Mouse (Mus musculus): ENCODE data around the gene Mid1.

Gene Mid1

DNA sequence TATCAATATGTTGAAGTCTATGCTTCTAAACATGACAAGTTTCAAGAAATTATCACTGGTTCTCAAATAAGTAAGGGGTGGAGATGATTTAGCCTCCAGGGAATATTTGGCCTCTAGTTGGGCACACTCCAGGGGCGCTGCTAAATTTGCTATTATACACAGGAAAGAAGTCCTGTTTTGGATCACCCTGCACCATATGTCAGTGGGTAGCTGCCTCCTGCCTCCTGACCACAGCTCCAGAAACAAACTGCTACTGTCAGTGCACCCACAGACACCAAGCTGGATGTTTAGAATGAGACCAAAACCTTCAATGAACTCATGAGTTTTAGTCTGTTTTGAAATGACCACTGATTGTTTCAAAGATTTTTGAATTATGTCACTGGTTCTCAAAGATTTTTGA, 128.7 kb downstream of the Mid1 start:
- DNase-seq (ENCODE audit: low read depth, low spot score), result no peak

DNA sequence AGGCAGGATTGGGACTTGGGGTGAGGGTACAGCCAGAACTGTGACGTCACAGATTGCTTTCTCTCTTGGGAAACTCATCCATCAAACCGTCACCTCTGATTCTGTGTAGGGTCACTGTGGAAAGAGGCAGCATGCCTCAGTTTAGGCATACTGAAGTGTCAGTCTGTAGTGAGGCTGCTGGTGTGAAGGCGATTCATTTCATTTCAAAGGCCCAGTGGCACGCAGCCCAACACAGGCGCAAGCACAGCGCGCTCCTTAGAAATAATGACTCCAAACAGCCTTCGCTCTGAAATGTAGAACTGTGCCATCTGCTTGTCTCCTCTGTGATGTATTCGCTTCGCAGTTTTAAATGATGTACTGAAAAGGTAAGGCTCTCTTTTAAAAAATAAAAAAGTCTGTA, 141.9 kb downstream of the Mid1 start:
- peak; percentile 32 for DNase-seq (ENCODE audit: low read depth, low spot score)

DNA sequence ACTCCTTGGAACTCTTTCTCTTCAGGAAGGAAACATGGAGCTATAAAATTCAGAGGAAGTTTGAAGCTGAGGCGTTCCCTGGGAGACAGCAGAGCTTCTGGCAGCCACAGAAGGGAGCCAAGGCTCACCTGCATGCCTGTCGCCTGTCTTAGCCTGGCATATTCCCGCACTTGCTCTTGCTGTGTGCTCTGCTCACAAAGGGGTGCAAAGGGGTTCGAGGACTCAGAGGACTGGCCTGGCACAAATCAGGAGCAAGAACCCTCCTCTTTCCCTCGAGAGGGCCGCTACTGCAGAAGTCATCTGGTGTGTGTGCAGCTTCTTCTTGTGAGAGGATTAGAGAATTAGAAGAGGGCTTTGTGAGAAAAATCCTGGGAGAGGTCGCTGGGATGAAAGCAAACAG, 142.7 kb downstream of the Mid1 start:
- no peak for DNase-seq (ENCODE audit: low read depth, low spot score)

DNA sequence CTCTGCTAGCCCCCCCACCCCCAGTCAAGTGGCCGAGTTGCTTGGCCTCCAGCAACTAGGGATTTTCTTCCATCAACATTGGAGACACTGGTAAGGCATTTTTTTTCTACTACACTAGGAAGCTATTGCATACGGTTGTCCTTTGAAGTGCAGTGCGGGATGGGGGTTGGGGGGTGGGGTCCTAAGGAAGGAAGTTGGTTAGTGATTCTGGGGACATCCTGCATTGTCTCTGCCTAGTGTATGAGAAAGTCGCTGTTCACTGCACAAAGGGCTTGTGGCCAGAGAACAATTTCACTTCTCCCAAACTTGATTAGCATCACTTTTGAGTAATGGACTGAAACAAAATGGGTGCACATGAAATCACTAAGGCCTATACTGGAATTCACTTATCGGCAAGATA, 143.1 kb downstream of the Mid1 start:
- DNase-seq (ENCODE audit: low read depth, low spot score), result no peak

DNA sequence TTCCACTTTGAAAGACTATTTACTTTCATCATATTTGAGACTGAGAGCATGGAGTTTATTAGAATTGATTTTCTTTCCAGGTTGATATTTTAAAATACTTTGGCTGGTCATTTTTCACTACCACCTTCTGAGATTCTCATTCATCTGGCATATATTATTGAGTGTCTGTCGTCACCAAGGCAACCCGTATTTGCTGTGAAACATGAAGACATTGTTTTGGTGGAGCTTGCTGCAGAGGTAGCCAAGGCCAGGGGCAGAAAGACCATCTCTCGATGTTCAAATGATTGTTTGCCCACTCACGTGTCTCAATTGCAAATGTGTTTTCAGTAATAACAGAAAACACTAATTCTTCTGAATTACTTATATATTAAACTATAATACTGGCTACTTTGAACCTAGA, 145.1 kb downstream of the Mid1 start:
- DNase-seq (ENCODE audit: low read depth, low spot score), result peak; percentile 51

DNA sequence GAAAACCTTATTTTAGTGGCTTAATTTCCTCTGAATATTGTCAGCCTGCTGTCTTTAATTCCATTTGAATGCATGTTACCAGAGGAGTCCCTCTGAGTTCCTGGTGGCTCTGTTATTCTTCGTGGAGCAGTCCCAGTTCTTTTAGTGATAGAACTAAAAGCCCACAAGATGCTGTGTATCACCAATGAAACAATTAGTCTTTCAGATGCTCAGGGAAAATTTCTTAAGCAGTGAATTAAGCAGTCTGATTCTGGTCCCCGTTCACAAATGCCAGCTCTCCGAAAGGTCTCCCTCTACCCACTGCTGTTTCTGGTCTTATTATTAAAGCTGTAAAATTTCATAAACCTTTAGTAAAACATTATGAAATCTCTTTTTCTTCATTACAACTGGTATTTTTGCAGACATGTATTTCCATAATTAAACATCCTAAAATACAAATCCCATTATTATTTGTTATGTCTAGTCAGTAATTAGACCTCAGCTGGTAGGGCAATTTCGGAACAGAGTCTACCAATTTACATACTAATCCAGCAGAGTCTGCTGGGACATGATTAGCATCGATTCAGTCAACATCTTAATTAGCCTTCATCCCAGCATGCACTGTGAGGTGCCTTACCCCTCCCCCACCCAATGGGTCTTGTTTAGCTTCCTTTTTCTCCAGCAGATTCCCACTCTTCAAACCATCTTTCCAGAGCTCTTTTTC, 153.1 kb downstream of the Mid1 start:
- no peak for DNase-seq (ENCODE audit: low read depth, low spot score)

DNA sequence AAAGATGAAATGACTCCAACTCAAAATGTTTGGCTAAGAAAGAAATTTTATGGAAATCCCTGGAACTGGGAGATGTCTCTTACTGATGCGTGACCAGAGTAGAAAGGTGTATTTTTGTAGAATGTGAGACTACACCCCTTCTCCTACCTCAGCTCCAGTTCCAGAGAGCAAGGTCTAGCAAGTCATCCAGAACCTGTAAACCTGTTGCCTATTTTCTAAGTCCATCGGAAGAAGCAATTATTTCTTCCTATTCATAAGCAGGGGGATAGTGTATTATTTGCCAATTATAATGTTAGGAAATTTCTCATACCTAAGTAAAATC, 153.6 kb downstream of the Mid1 start:
- DNase-seq (ENCODE audit: low read depth, low spot score), result no peak

DNA sequence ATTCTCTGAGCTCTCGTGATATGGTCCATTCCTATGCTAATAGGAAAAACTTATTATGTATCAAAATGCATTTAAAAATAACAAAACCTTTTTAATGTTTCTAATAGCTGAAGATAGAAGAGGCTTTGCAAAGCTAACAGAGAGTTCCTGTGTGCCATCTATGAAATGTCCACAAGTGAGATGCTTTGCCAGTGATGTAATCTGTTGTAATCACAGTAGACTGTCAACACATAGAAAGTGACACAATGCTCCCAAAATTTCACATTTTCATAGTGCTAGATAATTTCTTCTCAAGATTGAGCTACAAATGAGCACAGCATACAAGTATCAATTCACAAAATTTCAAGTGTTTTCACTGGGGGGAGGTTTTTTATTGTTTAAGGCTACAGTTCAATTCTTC, 158.3 kb downstream of the Mid1 start:
- DNase-seq (ENCODE audit: low read depth, low spot score), result no peak

DNA sequence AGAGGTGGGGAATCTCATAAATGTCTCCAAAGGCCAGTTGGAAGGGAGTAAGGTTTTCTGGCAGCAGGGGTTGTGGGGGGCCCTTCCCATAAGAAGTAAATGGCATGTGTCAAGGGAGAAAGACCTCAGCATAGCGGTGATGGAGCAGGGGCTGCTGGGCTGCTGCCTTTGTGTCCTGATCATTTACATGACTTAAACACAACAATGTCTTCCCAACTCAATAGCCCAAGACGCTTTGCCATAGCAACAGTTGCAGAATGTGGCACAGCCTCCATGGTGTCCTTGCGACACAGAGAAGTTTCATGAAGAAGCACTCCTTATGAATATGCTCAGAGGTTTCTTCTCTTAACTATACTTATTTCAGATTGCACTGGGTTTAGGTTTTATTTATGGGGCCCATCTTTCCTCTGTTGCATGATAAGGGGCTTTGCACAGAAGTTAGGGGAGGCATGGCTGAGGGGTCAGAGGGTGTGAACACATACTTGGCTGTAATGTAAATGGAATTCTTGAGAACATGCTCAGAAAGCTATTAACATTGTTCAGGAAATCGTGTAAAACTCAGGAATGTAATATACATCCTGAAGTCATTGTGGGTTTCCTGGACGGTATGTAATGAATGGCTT, 159.3 kb downstream of the Mid1 start:
- DNase-seq (ENCODE audit: low read depth, low spot score), result peak; percentile 50

DNA sequence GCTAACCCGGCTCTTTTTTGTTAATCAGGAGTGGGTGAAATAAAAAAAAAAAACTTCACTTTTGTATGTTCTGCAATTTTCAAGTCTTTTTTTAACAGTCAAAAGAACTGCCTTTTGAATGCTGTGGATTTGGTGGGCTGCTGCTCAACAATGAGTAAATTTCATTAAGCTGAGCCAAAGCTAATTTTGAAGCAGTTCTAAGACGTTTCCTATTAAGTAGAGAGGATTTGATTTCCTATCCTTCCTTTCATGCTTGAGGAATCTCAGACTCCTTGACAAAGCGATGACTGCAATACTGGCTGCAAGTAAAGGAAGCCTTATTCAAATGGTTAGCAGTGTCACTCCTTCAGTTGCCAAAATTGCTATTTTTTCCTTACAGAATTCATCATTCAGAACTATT, 161.2 kb downstream of the Mid1 start:
- no peak for DNase-seq (ENCODE audit: low read depth, low spot score)

DNA sequence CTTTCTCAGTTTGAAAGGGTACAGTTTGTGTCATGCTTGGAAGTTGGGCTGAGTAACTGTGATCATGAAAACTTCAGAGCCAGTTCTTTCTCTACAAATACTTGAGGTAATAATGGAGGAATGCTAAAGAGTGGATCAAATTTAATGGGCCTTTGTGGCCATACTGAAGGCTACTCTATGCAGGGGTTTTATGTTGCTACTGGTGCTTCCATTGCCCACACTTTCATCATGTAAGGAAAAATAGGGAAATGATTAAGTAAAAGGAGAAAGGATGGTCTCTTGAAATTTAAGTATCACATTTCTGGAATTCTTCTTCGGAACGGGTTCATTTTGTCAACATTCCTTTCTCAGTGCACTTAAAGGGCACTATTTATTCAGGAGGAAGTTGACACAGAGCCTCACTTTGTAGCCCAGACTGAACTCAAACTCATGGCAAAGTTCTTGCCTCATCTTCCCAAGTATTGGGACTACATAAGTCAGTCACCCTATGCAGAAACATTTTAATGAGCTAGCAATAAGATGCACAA, 176.3 kb downstream of the Mid1 start:
- peak; percentile 12 for DNase-seq (ENCODE audit: low read depth, low spot score)

DNA sequence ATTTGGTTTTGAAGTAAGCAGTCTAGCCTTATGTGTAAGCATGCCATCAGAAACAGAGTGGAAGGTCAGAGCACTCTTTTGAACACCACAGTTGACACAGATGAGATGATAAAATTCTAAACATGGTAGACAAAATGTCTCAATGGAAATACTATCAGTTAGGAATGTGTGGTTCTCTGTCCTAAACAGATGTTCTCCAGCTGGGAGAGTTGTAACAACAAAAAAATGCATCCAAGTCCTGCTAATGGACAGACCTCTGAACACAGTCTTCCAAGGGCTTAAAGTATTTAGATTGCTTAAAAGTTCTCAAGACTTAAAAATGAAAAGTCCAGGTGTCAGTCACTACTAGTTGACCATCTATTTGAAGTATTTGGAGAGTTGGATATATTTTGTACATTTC, 177.4 kb downstream of the Mid1 start:
- no peak for DNase-seq (ENCODE audit: low read depth, low spot score)

DNA sequence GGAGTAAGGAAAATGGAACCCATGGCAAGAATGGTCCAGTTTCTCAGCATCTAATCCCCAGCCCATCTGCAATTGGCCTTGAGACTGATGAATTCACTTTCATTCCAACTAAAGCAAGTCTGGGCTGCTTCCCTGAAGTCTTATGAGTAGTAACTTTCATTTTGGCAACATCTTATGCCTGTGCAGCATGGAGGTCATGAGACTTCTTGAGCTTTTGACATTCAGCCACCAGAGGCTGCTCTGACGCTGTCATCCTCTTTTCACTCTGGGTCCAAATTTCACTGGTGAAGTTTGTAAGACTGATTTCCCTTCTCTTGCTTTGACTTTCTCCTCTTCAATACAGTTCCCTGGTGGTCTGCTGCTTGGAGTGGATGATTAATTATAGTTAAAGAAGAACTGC, 177.8 kb downstream of the Mid1 start:
- peak; percentile 11 for DNase-seq (ENCODE audit: low read depth, low spot score)

DNA sequence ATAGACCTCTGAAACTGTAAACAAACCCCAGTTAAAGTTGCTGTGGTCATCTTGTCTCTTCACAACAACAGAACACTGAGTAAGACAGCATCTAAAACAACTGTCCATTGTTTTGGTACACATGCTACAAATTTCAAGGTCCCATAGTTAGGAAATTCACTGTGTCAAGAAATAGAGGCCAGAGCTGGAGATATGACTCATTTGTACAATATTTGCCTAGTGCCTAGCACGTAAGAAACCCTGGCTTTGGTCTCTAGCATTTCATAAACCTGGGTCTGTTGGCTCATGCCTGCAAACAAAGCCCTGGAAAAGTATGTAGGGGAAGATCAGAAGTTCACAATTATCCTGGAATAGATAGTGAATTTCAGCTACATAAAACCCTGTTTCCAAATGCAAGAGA, 178.8 kb downstream of the Mid1 start:
- no peak for DNase-seq (ENCODE audit: low read depth, low spot score)

DNA sequence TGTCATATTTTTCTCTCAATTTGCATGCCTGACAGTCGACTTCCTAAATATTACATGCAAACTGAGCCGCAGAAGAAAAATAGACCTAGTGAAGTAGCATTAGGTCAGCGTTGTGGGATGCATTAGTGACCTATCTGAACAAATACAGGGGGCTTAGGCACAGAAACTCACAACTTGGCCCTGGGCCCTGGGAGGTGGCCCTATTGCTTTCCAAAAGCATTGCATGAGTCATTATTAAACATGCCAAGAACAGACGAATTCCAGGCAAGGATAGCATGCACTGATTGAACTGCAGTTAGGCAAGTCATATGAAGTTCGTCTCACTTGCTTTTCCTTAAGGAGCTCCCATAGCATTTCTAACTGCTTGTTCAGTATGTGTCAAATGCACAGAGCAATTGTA, 183.2 kb downstream of the Mid1 start:
- DNase-seq (ENCODE audit: low read depth, low spot score), result no peak

DNA sequence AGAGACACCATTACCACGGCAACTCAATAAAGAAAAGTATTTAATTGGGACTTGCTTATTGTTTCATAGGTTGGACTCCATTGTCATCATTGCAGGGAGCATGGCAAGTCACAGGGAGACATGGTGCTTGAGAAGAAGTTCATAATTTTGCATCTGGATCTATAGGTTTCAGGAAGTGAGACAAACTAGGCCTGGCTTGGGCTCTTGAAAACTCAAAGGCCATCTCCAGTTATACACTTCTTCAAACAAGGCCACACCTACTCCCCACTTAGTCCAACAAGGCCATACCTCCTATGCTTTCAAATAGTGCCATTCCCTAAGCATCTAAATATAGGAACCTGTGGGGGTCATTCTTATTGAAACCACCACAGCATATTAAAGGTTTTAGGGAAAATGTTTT, 189.5 kb downstream of the Mid1 start:
- no peak for DNase-seq (ENCODE audit: low read depth, low spot score)

DNA sequence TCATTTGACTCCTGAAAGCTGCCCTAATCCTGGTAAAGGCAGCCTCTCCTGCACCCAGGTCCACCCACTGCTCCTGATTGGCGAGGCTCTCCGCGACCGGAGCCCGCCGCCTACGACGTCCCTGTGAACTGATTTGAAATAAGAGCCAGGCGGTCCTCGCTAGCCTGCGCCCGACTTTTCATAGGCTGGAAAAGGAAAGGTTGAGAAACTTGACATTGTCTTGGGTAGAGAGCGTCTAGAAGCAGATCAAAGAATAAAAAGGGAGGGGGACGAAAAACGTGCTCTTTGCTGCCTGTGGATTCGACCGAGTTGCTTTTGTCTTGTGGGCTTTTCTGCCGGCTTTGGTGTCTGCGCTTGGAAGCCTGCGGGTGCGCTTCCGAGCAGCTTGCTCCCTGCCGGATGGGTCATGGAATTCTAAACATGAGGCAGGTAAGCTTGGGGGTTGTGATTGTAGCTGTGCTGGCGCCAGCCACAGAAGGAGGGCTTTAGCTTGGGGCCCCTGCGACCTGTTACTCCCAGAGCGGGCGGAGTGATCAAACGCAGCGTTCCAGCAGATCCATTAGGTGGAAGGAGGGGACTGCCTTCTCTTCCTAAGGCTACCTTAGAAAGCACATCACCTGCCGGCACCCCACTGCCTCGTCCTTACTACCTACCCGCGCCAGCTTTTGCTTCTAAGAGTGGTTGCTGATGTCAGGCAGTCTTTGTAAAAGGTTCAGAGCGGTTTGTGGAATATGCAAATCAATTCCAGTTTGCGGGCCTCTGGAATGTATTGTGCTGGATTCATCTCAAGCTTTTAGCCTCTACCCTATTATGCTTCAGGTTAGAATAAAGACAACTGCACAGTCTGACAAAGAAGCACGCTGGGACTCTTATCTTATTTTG, 194.7 kb downstream of the Mid1 start:
- DNase-seq (ENCODE audit: low read depth, low spot score), result peak; percentile 84

DNA sequence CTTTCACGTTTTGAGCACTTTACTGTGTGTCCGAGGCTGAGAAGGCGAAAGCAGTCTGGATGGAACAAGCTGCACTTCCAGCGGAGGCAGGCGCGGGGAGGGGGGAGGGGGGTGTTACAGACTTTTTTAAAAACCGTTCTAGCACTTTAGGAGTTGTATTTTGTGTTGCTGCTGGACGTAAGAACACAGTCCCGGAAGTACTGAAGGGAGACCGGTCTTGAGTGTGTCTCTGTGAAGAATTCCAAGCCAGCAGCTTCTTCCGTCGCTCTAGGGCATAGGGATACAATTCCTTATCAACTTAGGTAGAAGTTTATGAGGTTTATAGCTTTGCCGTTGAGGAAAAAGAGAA, 195.3 kb downstream of the Mid1 start:
- no peak for DNase-seq (ENCODE audit: low read depth, low spot score)

DNA sequence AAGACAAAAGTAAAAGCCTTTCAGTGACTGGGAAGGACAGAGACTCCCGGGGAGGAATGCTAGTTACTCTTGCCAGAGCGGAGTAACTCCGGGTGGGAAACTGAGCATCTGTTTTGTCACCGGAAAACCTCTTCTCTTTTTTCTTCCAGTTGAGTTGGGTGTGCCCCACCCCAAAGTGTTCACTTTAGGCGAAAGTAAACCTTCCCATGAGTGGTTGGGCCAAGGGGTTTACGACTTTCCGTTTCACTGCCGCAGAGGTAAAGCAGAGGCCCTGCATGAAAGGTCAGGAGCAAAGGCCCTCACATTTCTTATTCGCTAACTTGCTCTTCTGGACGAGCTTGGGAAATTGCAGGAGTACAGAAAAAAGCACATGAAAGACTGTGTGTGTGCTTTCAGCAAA, 195.8 kb downstream of the Mid1 start:
- no peak for DNase-seq (ENCODE audit: low read depth, low spot score)

DNA sequence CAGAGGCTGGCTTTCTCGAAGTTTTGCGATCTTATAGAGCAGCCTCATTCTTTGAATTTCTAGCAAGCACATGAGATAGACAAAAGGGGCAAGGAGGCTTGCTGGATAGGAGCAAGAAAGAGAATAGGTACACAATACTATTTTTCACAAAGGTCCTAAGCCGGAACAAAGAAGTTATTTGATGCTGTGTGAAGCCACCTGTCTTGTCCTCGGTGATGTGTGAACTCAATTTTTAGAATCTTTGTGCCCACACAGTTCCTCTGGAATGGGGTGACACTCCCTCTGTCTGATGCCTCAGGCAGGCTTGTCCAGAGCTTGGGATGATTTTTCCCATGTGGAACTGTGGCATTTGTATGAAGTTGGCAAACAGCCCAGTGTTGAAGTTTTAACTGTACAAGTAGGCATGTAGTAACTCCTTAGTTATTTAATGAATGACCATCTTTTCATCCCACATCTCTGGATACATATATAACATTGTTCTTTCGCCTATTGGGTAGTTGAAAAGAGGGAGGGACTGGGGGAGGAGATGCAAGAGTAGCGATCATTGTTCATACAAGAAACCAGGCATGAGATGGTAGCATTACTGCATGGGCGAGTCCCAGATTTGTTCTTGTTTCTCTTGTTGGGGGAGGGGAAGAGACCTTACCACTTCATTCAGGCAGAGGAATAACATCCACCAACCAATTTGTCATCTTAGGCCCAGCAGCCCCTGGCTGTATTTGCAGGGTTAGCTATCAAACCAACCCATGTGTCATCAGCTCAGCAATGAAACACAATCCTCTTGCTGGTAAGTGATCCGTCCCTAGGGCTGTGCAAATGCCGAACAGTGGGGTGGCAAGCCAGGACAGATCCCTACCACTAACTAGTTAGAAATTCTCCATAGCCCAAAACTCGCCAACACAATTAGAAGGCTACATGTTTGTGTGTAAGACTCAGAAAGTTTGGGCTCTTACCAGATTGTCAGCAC, 196.5 kb downstream of the Mid1 start:
- DNase-seq (ENCODE audit: low read depth, low spot score), result no peak

DNA sequence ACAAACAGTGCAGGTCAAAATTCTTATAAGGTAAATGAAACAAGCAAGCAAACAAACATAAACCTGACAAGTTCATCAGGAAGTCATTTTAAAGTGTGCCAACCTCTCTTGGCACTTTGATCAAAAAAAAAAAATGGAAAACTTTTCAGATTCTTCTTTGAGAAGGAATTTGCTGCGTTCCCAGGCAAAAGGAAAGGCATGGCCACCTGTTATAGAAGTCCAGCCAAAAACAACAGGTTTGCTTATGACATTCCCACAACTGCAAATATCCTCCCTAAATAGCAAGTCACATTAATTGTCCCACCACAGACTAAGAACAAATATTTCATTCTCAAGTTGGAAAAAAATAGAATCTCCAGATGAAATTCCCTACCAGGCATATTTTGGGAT, 197.2 kb downstream of the Mid1 start:
- DNase-seq (ENCODE audit: low read depth, low spot score), result no peak
